Mouse (Mus musculus) stomach, embryonic 16.5 days (tissue): Measurements from ENCODE around the gene B230219D22Rik. TPM values are rescaled to one million over a fixed set of nuclear protein-coding genes. Genes with fewer than 3 reads are reported as not detected.
A peak's percentile ranks its signal among the peaks of the same experiment; 100 is the strongest.
"Not testable (repeated sequence)": the region's sequence is repeated elsewhere in the genome, so short reads cannot be mapped to it uniquely, and the experiment has no call there.

ENCODE experiments used
- ATAC-seq: fragments of 200-750 bp; cut with Nextera tagmentation; 2 replicates; pipeline ENCODE4 v1.8.0; 2017; ENCODE audit warnings: moderate number of reproducible peaks, moderate TSS enrichment; ENCODE audit not compliant: insufficient read depth, low FRiP score
- H3K27ac ChIP-seq: fragments of 300-500 bp; sonication (generic); 2 replicates; pipeline ENCODE4 v1.5.1; 2014; ENCODE audit warnings: low read length
- H3K27me3 ChIP-seq: fragments of 300-500 bp; sonication (generic); 2 replicates; pipeline ENCODE4 v1.6.1; 2014; ENCODE audit warnings: low read length, control low read depth, mixed read lengths; ENCODE audit not compliant: control insufficient read depth, insufficient read depth
- H3K36me3 ChIP-seq: fragments of 300-500 bp; sonication (generic); 2 replicates; pipeline ENCODE4 v1.6.1; 2014; ENCODE audit warnings: low read length; ENCODE audit not compliant: control insufficient read depth, insufficient read depth
- H3K4me1 ChIP-seq: fragments of 300-500 bp; sonication (generic); 2 replicates; pipeline ENCODE4 v1.6.1; 2014; ENCODE audit warnings: low read length, control low read depth, mixed read lengths; ENCODE audit not compliant: control insufficient read depth, insufficient read depth
- H3K4me2 ChIP-seq: fragments of 300-500 bp; sonication (generic); 2 replicates; pipeline ENCODE4 v1.6.1; 2014; ENCODE audit warnings: low read depth, low read length, mixed read lengths
- H3K4me3 ChIP-seq: fragments of 300-500 bp; sonication (generic); replicated peaks from 2 replicates; pipeline ENCODE4 v1.5.1; 2014; ENCODE audit warnings: mild to moderate bottlenecking, low read length
- H3K9ac ChIP-seq: fragments of 300-500 bp; sonication (generic); 2 replicates; pipeline ENCODE4 v1.6.1; 2014; ENCODE audit warnings: low read length
- H3K9me3 ChIP-seq: fragments of 300-500 bp; sonication (generic); replicated peaks from 2 replicates; pipeline ENCODE4 v1.6.1; 2016; ENCODE audit warnings: low read length, control low read depth; ENCODE audit not compliant: control insufficient read depth
- WGBS: fragments of 180-500 bp; shearing (Covaris S2); extraction: QIAGEN DNeasy Blood & Tissue Kit; methylation state at CpG from one replicate; pipeline ENCODE4 v1.1.7; 2014; 5-methylcytosine and 5-hydroxymethylcytosine counted together
- polyA plus RNA-seq: library from polyadenylated mRNA; unstranded; fragments of >200 nt; fragmentation: Nextera tagmentation; extraction: Ambion mirVana; gene quantifications from 2 replicates; pipeline ENCODE4 v1.2.1, GENCODE M21; 2015

B230219D22Rik gene
- polyA plus RNA-seq, 1 experiment from 2014 or later: 50.5 TPM

DNA sequence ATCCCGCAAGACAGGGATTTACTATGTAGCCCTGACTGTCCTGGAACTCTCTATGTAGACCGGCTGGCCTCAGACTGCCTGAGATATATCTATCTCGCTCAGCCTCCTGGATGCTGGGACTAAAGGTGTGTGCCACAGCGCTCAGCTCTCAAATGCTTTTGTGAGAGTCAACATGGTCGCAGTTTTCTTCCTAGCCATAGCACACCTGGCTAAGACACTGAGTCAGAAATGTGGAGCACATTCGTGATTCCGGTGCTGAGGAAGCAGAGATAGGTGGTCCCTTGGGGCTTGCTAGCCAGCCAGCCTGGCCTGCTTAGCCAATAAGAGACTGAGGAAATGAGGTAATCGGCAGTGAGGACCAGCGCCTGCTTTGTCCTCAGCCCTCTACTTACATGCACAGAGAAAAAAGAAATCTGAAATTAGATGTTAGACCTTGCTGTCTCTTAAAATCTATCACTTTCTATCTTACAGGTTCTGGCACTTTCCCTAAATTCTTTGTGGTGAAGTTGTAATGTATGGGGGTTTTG is 6.8 kb upstream of the B230219D22Rik start:
- no peaks in the 10 kb centered on the region for H3K4me1 ChIP-seq
- 73% methylated on average over 9 of the region's 9 CpGs for WGBS
- no peaks in the 10 kb centered on the region for H3K36me3 ChIP-seq
- no peak overlapping the region for H3K27ac ChIP-seq
- H3K27me3 ChIP-seq: no peaks in the 10 kb centered on the region
- H3K9ac ChIP-seq: no peak overlapping the region
- no peak for ATAC-seq
- H3K4me2 ChIP-seq: no peak overlapping the region
- H3K9me3 ChIP-seq: no peaks in the 10 kb centered on the region
- H3K4me3 ChIP-seq: no peak overlapping the region

DNA sequence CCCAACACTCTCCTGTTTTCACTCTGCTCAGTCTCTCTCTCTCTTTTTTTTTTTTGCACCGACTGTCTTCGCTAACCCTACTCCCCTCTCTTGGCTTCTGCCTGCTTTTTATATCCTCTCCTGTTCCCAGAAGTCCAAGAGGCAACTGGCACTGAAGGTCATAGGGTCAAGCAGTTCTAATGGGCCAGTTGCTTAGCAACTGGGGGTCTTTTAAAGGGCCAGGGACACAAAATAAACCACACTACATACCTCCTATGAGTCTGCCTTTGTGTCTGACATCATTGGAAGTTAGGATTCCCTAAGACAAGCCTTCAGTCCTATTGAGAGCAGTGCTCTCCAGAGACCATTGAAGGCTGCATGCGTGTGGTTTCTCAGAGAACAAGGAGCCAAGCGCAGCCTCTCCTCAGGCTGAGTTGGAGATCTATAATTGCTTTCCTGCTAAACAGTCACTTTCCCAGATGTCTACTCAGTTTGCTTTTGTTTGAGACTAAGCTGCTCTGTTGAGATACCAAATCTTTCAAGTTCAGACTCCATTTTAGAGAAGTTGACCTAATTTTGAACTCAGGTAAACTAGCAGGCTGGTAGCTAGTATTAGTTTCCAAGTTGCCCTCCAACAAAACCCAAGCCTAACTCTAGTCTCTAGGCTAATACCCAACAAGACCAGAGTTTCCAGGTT is 4.9 kb upstream of the B230219D22Rik start:
- H3K27ac ChIP-seq: no peak overlapping the region
- H3K4me3 ChIP-seq: no peak overlapping the region
- no peaks in the 10 kb centered on the region for H3K9me3 ChIP-seq
- ATAC-seq: no peak
- no peaks in the 10 kb centered on the region for H3K36me3 ChIP-seq
- peaks cover 5% of the 10 kb centered on the region; the same call in 1 of the 2 replicates for H3K4me1 ChIP-seq
- no peak overlapping the region for H3K9ac ChIP-seq
- H3K27me3 ChIP-seq: no peaks in the 10 kb centered on the region
- H3K4me2 ChIP-seq: no peak overlapping the region
- WGBS: 41% methylated on average over 4 of the region's 4 CpGs

DNA sequence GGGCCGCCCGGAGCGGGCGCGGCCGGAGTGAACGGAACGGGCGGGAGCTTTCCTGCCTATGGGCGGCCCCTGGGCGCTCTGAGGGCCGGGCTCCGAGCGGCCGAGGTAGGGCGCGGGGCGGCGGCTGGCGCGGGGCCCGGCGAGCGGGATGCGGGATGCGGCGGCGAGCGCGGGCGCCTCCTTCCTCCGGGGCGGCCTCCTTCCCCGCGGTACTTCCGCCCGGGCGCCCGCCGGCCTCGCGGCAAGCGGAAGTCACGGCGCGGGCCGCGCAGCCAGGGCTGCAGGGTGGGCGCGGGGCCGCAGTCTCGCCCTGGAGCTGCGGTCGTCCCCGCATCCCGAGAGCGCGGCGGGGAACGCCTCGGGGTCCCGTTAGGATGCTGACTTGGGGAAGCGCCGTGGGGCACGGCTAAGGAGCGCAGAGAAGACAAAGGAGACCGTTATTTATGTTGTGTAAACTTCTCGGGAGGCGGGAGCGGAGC is 358 bp downstream of the B230219D22Rik start:
- H3K4me3 ChIP-seq: peak overlapping the region; percentile 99
- under 1% methylated on average over 70 of the region's 70 CpGs for WGBS
- H3K9ac ChIP-seq: peak overlapping the region; percentile 99
- H3K27ac ChIP-seq: peak overlapping the region; percentile 98
- ATAC-seq: peak; percentile 54
- no peaks in the 10 kb centered on the region for H3K36me3 ChIP-seq
- no peaks in the 10 kb centered on the region for H3K9me3 ChIP-seq
- peaks cover 18% of the 10 kb centered on the region for H3K4me1 ChIP-seq
- H3K4me2 ChIP-seq: peak overlapping the region; percentile 88
- no peaks in the 10 kb centered on the region for H3K27me3 ChIP-seq

DNA sequence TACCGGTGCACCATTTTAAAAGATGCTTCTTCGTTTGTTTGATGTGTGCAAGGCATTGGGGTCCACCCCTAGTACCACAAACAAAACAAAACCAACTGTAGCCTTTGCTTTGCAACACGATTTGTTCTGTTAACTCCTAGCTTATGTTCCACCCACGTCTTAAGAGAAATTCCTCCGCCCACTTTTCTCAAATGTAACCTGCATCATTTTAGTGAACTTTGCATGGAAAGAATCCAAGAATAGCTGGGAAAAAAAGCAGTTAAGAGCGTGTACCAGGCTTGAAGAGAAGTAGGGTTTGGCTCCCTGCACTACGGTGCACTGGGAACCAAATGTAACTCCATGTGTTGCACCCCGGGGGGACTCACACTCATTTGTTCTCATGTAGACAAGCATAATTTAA is 1.2 kb downstream of the B230219D22Rik start:
- Histone ChIP-seq H3K27ac (peak overlapping the region; percentile 98), H3K4me3 (peak overlapping the region; percentile 99), H3K9me3 (no peaks in the 10 kb centered on the region), H3K27me3 (no peaks in the 10 kb centered on the region), H3K4me1 (peaks cover 18% of the 10 kb centered on the region), H3K9ac (peak overlapping the region; percentile 99), H3K36me3 (peaks cover 7% of the 10 kb centered on the region), H3K4me2 (peak overlapping the region; percentile 88)
- WGBS: 7% methylated on average over 8 of the region's 8 CpGs
- ATAC-seq: no peak

DNA sequence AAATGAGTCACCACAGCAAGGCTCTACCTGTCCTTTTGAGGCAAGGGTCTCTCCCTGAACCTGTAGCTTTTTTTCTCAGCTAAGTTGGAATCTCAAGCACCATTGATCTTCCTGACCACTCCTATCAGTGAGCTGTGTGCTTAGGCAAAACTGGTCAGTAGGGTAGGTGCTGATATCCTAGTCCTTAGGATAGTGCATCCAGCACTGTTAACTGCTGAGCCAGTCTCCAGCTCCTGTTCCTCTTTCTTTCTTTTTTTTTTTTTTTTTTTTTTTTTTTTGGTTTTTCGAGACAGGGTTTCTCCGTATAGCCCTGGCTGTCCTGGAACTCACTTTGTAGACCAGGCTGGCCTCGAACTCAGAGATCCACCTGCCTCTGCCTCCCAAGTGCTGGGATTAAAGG is 3.1 kb downstream of the B230219D22Rik start:
- WGBS: no CpG with 5 or more reads among the region's 3 CpGs
- H3K27me3 ChIP-seq, H3K4me2 ChIP-seq, ATAC-seq, H3K9ac ChIP-seq, H3K9me3 ChIP-seq, H3K4me3 ChIP-seq, H3K27ac ChIP-seq: not testable (repeated sequence)
- peaks cover 18% of the 10 kb centered on the region for H3K4me1 ChIP-seq
- H3K36me3 ChIP-seq: peaks cover 16% of the 10 kb centered on the region

DNA sequence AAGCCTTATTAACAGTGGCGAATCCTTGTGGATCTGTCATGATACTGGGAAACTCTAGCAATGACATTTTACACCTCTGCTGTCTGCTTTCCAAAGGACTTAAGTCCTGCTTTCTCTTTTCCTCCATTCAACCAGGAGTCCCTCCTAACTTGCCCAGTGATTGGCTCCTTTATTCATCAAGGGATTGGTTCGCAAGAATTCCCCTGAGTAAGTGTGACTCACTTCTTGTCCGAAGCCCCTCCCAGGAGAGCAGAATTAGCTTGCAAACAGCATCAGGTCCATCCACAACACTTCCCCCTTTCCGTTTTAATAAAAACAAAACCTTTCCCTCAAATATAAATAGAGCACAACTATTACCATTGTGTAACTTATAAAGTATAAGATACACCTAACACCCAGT is 11.4 kb downstream of the B230219D22Rik start:
- Histone ChIP-seq H3K4me1 (no peaks in the 10 kb centered on the region), H3K36me3 (peaks cover 23% of the 10 kb centered on the region), H3K4me2 (no peak overlapping the region), H3K9me3 (0 out of 2 replicates have a peak, but pooled peaks cover 4% of the 10 kb centered on the region), H3K27me3 (no peaks in the 10 kb centered on the region), H3K4me3 (no peak overlapping the region), H3K27ac (no peak overlapping the region), H3K9ac (no peak overlapping the region)
- WGBS: 82% methylated on average over 4 of the region's 4 CpGs
- ATAC-seq: no peak

DNA sequence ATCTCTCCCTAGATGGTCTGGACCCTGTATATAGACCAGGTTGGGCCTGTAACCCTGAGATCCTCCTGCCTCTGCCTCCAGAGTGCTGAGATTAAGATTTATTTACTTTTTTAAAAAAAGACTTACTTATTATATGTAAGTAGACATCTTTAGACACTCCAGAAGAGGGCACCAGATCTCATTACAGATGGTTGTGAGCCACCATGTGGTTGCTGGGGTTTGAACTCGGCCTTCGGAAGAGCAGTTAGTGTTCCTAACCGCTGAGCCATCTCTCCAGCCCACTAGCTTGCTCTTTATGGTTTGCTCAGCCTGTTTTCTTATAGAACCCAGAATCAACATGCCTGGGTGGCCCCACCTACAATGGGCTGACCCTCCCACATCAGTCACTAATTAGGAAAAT is 19.9 kb downstream of the B230219D22Rik start:
- Histone ChIP-seq H3K4me1 (0 out of 2 replicates have a peak, but pooled peaks cover 2% of the 10 kb centered on the region), H3K9me3 (no peaks in the 10 kb centered on the region), H3K9ac (no peak overlapping the region), H3K27me3 (no peaks in the 10 kb centered on the region), H3K27ac (no peak overlapping the region), H3K36me3 (no peaks in the 10 kb centered on the region), H3K4me2 (no peak overlapping the region), H3K4me3 (no peak overlapping the region)
- ATAC-seq: no peak
- 91% methylated on average over 3 of the region's 3 CpGs for WGBS

DNA sequence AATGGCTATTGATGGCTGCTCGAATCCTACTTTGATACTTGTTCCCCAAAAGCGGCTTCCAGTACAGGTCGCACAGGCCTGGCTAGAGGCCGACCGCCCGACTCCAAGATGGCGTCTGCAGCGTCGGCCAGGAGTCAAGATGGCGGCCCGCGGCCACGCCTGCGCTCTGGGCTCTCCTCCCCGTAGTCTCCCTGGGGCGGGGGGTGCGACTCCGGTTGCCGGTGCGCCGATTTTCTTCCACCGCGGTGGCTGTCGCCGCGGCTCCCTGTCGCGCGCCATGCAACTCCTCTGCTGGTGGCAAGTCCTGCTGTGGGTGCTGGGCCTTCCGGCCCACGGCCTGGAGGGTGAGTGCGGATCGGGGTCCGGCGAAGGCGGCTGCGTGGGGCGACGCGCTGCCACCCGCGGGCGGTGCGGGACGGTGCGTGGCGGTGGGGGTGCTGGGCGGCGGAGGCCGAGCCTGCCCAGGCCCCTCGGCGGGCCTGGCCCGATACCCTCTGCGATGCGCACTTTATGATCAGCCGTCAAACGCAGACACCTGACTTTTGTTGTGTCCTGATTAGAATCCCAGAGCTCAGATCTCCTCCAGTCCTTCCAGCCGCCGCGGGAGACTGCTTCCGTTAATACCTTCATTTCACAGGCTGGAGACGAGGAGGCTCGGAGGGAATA is 21.7 kb downstream of the B230219D22Rik start, which contains the start of gene Txndc15:
Txndc15 (plus strand) TSS at position 150 of the 666 bp plus-strand sequence.
- Histone ChIP-seq H3K27me3 (no peaks in the 10 kb centered on the region), H3K4me3 (peak within 1 kb of the TSS; percentile 81), H3K4me2 (peak within 1 kb of the TSS; percentile 77), H3K36me3 (peaks cover 3% of the 10 kb centered on the region; the same call in 1 of the 2 replicates), H3K27ac (peak within 1 kb of the TSS; percentile 83), H3K9me3 (no peaks in the 10 kb centered on the region), H3K9ac (peak within 1 kb of the TSS; percentile 92), H3K4me1 (0 out of 2 replicates have a peak, but pooled peaks cover 2% of the 10 kb centered on the region)
- ATAC-seq: peak; percentile 96
- WGBS: under 1% methylated on average over 63 of the region's 63 CpGs

DNA sequence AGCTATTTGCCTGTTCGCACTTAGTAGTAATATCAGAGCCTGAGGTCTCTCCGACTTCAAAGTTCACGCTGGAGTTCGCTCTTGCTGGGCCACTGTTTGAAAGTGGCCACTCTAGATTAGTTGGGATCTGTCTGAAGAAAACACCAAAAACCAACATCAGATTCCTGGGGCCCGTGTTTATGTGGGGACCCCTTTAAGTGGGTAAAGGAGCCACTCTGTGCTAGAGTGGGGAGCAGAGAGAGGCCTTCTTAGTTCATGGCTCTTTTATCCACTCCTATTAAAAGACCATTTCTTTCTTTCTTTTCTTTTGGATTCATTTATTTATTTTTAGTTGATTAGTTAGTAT is 22.2 kb downstream of the B230219D22Rik start:
- no peak for ATAC-seq
- WGBS: 4% methylated on average over 5 of the region's 5 CpGs
- peak overlapping the region; percentile 81 for H3K4me3 ChIP-seq

More for the DNA sequence above, 22.2 kb downstream of the B230219D22Rik start:
- 0 out of 2 replicates have a peak, but pooled peaks cover under 1% of the 10 kb centered on the region for H3K4me1 ChIP-seq
- peak overlapping the region; percentile 77 for H3K4me2 ChIP-seq
- H3K36me3 ChIP-seq: peaks cover 7% of the 10 kb centered on the region; the same call in 1 of the 2 replicates
- no peaks in the 10 kb centered on the region for H3K27me3 ChIP-seq
- peak overlapping the region; percentile 83 for H3K27ac ChIP-seq
- H3K9me3 ChIP-seq: no peaks in the 10 kb centered on the region
- peak overlapping the region; percentile 92 for H3K9ac ChIP-seq
